Mouse (Mus musculus): ENCODE data around the gene A2m.

DNA sequence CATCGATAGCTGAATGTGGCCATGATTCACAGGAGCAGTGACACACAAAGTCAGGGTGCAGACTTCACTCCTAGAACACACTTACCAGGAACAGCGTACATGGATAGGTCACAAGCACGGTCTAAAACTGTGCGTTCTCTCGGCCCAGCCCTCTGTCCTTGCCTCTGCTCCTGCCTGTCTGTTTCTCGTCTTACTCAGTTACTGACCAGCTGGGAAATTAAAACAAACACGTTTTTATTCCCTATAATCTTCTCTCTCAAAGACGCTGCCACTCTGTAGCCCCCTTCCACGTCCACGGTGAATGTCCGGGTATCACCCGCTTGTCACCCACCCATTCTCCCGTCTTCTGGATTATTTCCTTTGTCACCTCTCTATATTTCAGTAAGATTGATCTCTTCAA is 656 bp upstream of the A2m start:
- TF ChIP-seq CTCF (IDR thresholded peaks at IDR 0.05; ENCODE audit: low read depth, low read length) (no peak), POLR2A (IDR thresholded peaks at IDR 0.05; ENCODE audit: extremely low read depth, insufficient read depth, low read length) (no peak)
